Mouse (Mus musculus) brain, embryonic 14.5 days (tissue): ENCODE measurements at regions not wholly inside any gene's neighbourhood (a gene's known extent, or its start where the extent isn't known, plus 50 kb on each side); places are given as distances from the start of the nearest gene placed in this dataset.

ENCODE experiments used
- CTCF ChIP-seq: fragments of 200-500 bp; IDR thresholded peaks from 2 replicates; pipeline ENCODE4 v1.5.1; 2012; ENCODE audit warnings: inconsistent platforms, mild to moderate bottlenecking, moderate library complexity, borderline replicate concordance; ENCODE audit not compliant: insufficient read depth, insufficient read length; ENCODE audit errors: extremely low read depth
- POLR2A ChIP-seq: fragments of 200-500 bp; IDR thresholded peaks from 2 replicates; pipeline ENCODE4 v1.6.1; 2012; ENCODE audit warnings: mild to moderate bottlenecking, inconsistent platforms, borderline replicate concordance; ENCODE audit not compliant: poor library complexity, insufficient read depth, insufficient read length, severe bottlenecking; ENCODE audit errors: extremely low read depth

DNA sequence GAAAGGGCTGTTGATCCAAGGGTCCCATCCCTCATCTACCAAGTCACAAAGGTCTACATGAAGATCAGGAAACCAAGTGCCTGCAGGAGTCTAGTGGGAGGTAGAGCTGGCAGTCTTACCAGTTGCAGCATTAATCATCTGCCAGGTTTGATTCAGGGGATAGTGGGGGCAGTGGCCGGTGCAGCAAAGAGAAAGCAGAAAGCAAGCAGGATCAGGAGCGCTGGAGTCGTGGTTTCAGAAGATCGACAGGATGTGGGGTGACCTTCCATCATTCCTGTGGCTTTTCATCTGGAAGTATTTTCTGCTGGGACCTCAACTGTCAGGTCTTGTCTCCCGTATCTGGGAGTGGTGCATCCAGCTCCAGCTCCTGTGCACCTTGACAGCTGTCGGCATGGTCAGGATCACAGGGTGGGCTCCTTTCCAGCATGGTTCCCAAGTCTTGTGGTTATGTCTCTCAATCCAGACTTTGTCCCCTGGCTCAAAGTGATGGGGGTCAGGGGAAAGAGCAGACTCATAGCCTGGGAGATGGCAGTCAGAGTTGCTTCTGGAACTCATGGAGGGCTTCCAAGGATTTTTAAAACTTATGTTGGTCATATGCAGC lies 51.2 kb upstream of the Fzd7 start:
- TF ChIP-seq CTCF (no peak), POLR2A (no peak)
